Mouse (Mus musculus) 3134 (cell line): ENCODE data around the gene Gm11397.
"Not testable (repeated sequence)": the region's sequence is repeated elsewhere in the genome, so short reads cannot be mapped to it uniquely, and the experiment has no call there.

ENCODE experiments used
- DNase-seq: peaks from one replicate; pipeline ENCODE4 v3.0.0-alpha.2; 2011; ENCODE audit warnings: low spot score; ENCODE audit not compliant: insufficient read length; ENCODE audit errors: extremely low read depth

Gm11397 gene

DNA sequence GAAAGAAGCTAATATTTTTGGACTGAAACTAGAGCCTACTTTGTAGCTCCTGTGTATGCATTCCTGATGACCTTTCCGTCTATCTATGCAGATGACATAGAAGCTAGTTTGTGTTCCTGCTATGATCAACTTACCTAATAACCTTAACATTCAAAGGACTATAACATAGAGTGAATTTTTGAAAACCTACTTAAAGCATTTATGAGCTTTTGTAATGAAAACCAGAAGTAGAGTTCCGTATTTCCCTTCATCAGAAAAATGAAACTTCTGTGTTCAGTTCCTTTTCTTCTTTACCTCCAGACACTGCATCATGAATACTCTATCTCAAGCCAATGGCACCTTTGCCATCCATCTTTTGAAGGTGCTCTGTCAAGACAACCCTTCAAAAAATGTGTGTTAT is at the start of gene Gm11397:
Gm11397 (plus strand) TSS at position 301 of the 400 bp plus-strand sequence.
- not testable (repeated sequence) for DNase-seq

DNA sequence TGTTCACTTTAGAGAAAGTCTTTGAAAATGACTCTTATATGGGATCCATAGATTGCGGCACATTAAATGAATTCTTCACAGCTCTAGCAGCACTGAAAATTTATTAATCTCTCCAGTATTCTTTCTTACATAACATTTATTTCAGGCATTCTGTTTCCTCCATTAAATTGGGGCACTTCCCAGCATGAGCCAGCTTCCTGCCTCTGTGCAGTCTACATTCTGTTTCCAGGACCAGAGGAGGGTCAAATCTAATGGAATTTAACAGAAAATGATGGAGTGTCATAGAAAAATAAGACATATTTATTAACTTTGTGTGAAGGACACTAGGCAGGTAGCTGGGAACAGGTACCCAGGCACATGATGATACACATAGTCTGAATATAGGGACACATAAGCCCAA is 38.9 kb upstream of the Gm11397 start:
- DNase-seq, result not testable (repeated sequence)

DNA sequence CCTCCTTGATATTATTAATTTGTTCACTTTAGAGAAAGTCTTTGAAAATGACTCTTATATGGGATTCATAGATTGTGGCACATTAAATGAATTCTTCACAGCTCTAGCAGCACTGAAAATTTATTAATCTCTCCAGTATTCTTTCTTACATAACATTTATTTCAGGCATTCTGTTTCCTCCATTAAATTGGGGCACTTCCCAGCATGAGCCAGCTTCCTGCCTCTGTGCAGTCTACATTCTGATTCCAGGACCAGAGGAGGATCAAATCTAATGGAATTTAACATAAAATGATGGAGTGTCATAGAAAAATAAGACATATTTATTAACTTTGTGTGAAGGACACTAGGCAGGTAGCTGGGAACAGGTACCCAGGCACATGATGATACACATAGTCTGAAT is 37.2 kb downstream of the Gm11397 start:
- not testable (repeated sequence) for DNase-seq
